Mouse (Mus musculus): ENCODE results near the gene Dars2.

DNA sequence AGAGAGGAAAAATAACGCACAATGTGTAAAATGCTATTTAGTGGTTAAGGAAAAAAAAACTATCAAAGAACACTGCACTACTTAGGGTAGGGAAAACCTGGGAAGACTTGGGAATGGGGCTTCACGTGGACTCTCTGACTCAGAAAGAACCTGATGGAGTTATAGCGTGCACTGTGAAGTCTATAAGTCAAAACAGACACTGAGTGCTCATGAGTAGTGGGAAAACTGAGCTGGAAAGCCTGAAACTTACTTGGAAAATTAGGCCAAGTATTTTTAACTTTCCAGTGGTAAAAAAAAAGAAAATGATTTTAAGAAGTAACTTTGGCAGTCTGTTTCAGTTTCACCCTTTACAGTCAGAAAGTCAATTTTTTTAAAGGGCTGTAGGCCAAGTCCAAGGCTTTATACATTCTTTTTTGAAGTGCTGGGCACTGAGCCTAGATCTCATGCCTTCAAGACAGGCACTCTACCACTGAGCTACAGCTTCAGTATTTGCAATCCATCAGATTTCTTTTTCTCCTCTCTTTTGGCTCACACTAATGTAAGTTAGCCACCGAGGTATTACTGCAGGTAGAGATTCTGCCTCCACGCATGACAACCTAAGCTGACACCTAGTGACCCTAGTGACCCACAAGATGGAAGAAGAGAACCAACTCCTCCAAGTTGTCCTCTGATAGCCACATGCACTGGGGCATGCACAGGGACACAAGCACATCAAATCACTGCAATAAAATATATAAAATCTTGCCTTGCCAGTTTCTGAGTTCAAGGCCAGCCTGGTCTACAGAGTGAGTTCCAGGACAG, 44.8 kb downstream of the Dars2 start:
- TF ChIP-seq EP300 (IDR thresholded peaks at IDR 0.05; ENCODE audit: insufficient read depth, low read depth, low read length) (no peak), CTCF (IDR thresholded peaks at IDR 0.05; ENCODE audit: low read depth, low read length) (no peak), POLR2A (IDR thresholded peaks at IDR 0.05; ENCODE audit: insufficient read depth, low read length) (no peak)
